Mouse (Mus musculus) cortical plate, adult 2 months (tissue): ENCODE results near the gene Gm27021.

ENCODE experiments used
- CTCF ChIP-seq: fragments of 200-500 bp; IDR thresholded peaks from 2 replicates; pipeline ENCODE4 v1.5.1; 2011; ENCODE audit warnings: mild to moderate bottlenecking, control low read depth, low read length; ENCODE audit not compliant: insufficient read depth; ENCODE audit errors: extremely low read depth
- POLR2A ChIP-seq: fragments of 200-500 bp; IDR thresholded peaks from 2 replicates; pipeline ENCODE4 v1.6.1; 2011; ENCODE audit warnings: mild to moderate bottlenecking, low read length, control low read depth; ENCODE audit not compliant: insufficient read depth; ENCODE audit errors: extremely low read depth

DNA sequence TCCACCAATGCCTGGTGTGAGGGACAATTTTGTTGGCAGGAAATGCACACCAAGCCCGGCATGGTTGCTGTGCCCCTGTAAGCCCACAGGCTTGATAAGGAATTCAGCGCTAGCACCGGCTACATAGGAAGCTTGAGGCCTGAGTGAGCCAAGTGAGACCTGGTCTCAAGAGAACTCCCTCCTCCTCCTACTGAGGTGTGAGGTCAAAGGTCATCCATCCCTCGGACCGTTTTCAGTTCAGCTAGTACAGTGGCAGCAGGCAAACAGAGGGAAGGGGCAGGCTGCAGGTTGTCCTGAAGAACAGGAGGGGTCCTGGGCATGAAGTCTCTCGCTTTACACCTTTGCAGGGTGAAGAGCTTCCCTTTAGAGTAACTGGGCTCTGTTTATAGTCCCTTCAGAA lies 37.0 kb downstream of the Gm27021 start:
- TF ChIP-seq POLR2A, result no peak
- no peak for TF ChIP-seq CTCF
